9 mouse cellular contexts compared by ENCODE assay signal in genomic region chr17:56883612-56884011, GRCm38 (mm10). TPM values are rescaled to one million over a fixed set of nuclear protein-coding genes. Genes with fewer than 3 reads are reported as not detected.
DNase-seq lines count a peak whose midpoint lies in the region; ATAC-seq lines count a peak whose summit lies in the region.
"Had no signal": no experiment of that assay in that cellular context is flagged by ENCODE, and none has a peak within 500 bp of the region (broad histone marks: within the 10 kb centered on the region; RNA-seq: fewer than 3 reads in every experiment).

No protein-coding gene starts in this region.

- intact Hi-C loops in heart, postnatal 10 days (cut with DNase I), result no loop called here
- intact Hi-C loops in left cerebral cortex, postnatal 10 days (cut with DNase I), result no loop called here

- no peak for DNase-seq in hindbrain, embryonic 10.5 days (ENCODE audit: low spot score)
- DNase-seq in R1 (ENCODE audit: low read depth, low spot score), result peak; percentile 95
- DNase-seq in heart, postnatal 10 days, result peak; percentile 50 to 63
- no peak for DNase-seq in left cerebral cortex, postnatal 10 days (ENCODE audit: extremely low spot score in 1 of 2, low spot score in 2 of 2)
- DNase-seq in retina, postnatal 1 day, result no peak
- DNase-seq in kidney, adult 8-10 months, result no peak

- H3K27ac ChIP-seq in hindbrain, embryonic 15.5 days (replicated peaks), result no peak overlapping the region
- H3K27ac ChIP-seq in hindbrain, embryonic 10.5 days, result no peak overlapping the region

- H3K27me3 ChIP-seq in hindbrain, embryonic 15.5 days, result no peaks in the 10 kb centered on the region
- no peaks in the 10 kb centered on the region for H3K27me3 ChIP-seq in hindbrain, embryonic 10.5 days (ENCODE audit: insufficient read depth, poor library complexity, severe bottlenecking)

- H3K9me3 ChIP-seq in hindbrain, embryonic 15.5 days, result no peaks in the 10 kb centered on the region
- H3K9me3 ChIP-seq in hindbrain, embryonic 10.5 days, result peaks cover 13% of the 10 kb centered on the region; the same call in 1 of the 2 replicates

- H3K4me1 ChIP-seq in hindbrain, embryonic 15.5 days (replicated peaks), result no peaks in the 10 kb centered on the region
- H3K4me1 ChIP-seq in hindbrain, embryonic 10.5 days (replicated peaks), result peaks cover 7% of the 10 kb centered on the region; the same call in 1 of the 2 replicates

- ATAC-seq in hindbrain, embryonic 15.5 days (ENCODE audit: low FRiP score, low read depth), result no peak
- ATAC-seq in megakaryocyte, adult 5-6 weeks (ENCODE audit: poor library complexity, severe bottlenecking), result peak; percentile 78

- H3K9ac ChIP-seq in hindbrain, embryonic 15.5 days, result no peak overlapping the region

- H3K4me2 ChIP-seq in hindbrain, embryonic 15.5 days, result peak overlapping the region; percentile 26; the same call in 1 of the 2 replicates

- WGBS in hindbrain, embryonic 15.5 days, result 51% methylated on average over 17 of the region's 17 CpGs
- 51% methylated on average over 17 of the region's 17 CpGs for WGBS in hindbrain, embryonic 10.5 days

- H3K36me3 ChIP-seq in hindbrain, embryonic 15.5 days, result peaks cover 3% of the 10 kb centered on the region; the same call in 1 of the 2 replicates
- H3K36me3 ChIP-seq in hindbrain, embryonic 10.5 days, result peaks cover 10% of the 10 kb centered on the region

- H3K4me3 ChIP-seq in hindbrain, embryonic 15.5 days, result no peak overlapping the region
- H3K4me3 ChIP-seq in hindbrain, embryonic 10.5 days, result no peak overlapping the region

RNA-seq across cellular contexts. Expression of gene 1700061G19Rik, which starts 8.3 kb away (rescaled TPM):
- polyA plus RNA-seq in hindbrain, embryonic 15.5 days (2015; fragmentation: Nextera tagmentation; extraction: Ambion mirVana), result 0.43 and 0.61 TPM in 2 replicates
- 0.54 and 0.63 TPM in 2 replicates for polyA plus RNA-seq in hindbrain, embryonic 10.5 days (2016; fragmentation: Nextera tagmentation; extraction: Ambion mirVana)
- under 1 TPM; 0.10 to 0.12 TPM for total RNA-seq in heart, postnatal 10 days (2021)
- total RNA-seq in megakaryocyte, adult 5-6 weeks (2015), result 0.32 and 0.40 TPM in 2 replicates
- total RNA-seq in megakaryocyte, adult 5-6 weeks (2017), result 0.07 and 0.53 TPM in 2 replicates
- under 1 TPM; 0.16 to 0.41 TPM for total RNA-seq in left cerebral cortex, postnatal 10 days (2021)

RNA-seq across cellular contexts. Expression of gene Acsbg2, which starts 9.4 kb away (rescaled TPM):
- polyA plus RNA-seq in hindbrain, embryonic 15.5 days (2015; fragmentation: Nextera tagmentation; extraction: Ambion mirVana), result not detected in 2 replicates
- polyA plus RNA-seq in hindbrain, embryonic 10.5 days (2016; fragmentation: Nextera tagmentation; extraction: Ambion mirVana), result not detected in 2 replicates
- total RNA-seq in heart, postnatal 10 days (2021), result not detected
- not detected in 2 replicates for total RNA-seq in megakaryocyte, adult 5-6 weeks (2015)
- not detected in 2 replicates for total RNA-seq in megakaryocyte, adult 5-6 weeks (2017)
- not detected for total RNA-seq in left cerebral cortex, postnatal 10 days (2021)
- total RNA-seq: layer of hippocampus, adult 18-20 months had no signal

RNA-seq across cellular contexts. Expression of gene Mllt1, which starts 51.6 kb away (rescaled TPM):
- 89.1 and 93.3 TPM in 2 replicates for polyA plus RNA-seq in hindbrain, embryonic 15.5 days (2015; fragmentation: Nextera tagmentation; extraction: Ambion mirVana)
- 65.4 and 82.4 TPM in 2 replicates for polyA plus RNA-seq in hindbrain, embryonic 10.5 days (2016; fragmentation: Nextera tagmentation; extraction: Ambion mirVana)
- 10 to 100 TPM; 28.3 to 30.8 TPM for total RNA-seq in heart, postnatal 10 days (2021)
- 10.6 and 11.0 TPM in 2 replicates for total RNA-seq in megakaryocyte, adult 5-6 weeks (2015)
- total RNA-seq in megakaryocyte, adult 5-6 weeks (2017), result 11.2 and 15.1 TPM in 2 replicates
- 10 to 100 TPM; 66.2 to 78.3 TPM for total RNA-seq in left cerebral cortex, postnatal 10 days (2021)

RNA-seq across cellular contexts. Expression of gene Rfx2, which starts 52.8 kb away (rescaled TPM):
- polyA plus RNA-seq in hindbrain, embryonic 15.5 days (2015; fragmentation: Nextera tagmentation; extraction: Ambion mirVana), result 4.8 and 6.7 TPM in 2 replicates
- 10.9 and 13.8 TPM in 2 replicates for polyA plus RNA-seq in hindbrain, embryonic 10.5 days (2016; fragmentation: Nextera tagmentation; extraction: Ambion mirVana)
- 10 to 100 TPM in 1 of 2 experiments, 1 to 10 TPM in 1; 6.5 to 10.5 TPM for total RNA-seq in heart, postnatal 10 days (2021)
- 5.0 and 5.2 TPM in 2 replicates for total RNA-seq in megakaryocyte, adult 5-6 weeks (2015)
- 1.7 and 2.8 TPM in 2 replicates for total RNA-seq in megakaryocyte, adult 5-6 weeks (2017)
- 1 to 10 TPM; 1.4 to 2.3 TPM for total RNA-seq in left cerebral cortex, postnatal 10 days (2021)

Comparison
In these comparisons a context has a peak if more than half of its experiments do, and no peak if none do; other contexts are left out.
1. DNase-seq: peak in R1 (single experiment) and heart, postnatal 10 days (2 of 2); none in hindbrain, embryonic 10.5 days (single experiment), left cerebral cortex, postnatal 10 days (0 of 2), retina, postnatal 1 day (single experiment) and kidney, adult 8-10 months (0 of 2).